Mouse (Mus musculus) heart, postnatal 0 days (tissue): ENCODE measurements at regions not wholly inside any gene's neighbourhood (a gene's known extent, or its start where the extent isn't known, plus 50 kb on each side); places are given as distances from the start of the nearest gene placed in this dataset.
A peak's percentile ranks its signal among the peaks of the same experiment; 100 is the strongest.

ENCODE experiments used
- ATAC-seq: fragments of 200-750 bp; cut with Nextera tagmentation; 2 replicates; pipeline ENCODE4 v1.8.0; 2017; ENCODE audit warnings: low read depth, moderate number of reproducible peaks, moderate library complexity; ENCODE audit not compliant: insufficient read depth
- DNase-seq: peaks from one replicate; pipeline ENCODE4 v3.0.0-alpha.2; 2016; ENCODE audit warnings: low spot score
- H3K27ac ChIP-seq: fragments of 300-500 bp; sonication (generic); 2 replicates; pipeline ENCODE4 v1.5.1; 2014; ENCODE audit warnings: low read depth, mild to moderate bottlenecking
- H3K27me3 ChIP-seq: fragments of 300-500 bp; sonication (generic); 2 replicates; pipeline ENCODE4 v1.6.1; 2014; ENCODE audit warnings: low read length, mixed read lengths; ENCODE audit not compliant: control insufficient read depth, insufficient read depth
- H3K36me3 ChIP-seq: fragments of 300-500 bp; sonication (generic); replicated peaks from 2 replicates; pipeline ENCODE4 v1.6.1; 2014; ENCODE audit warnings: low read length, mixed read lengths; ENCODE audit not compliant: control insufficient read depth, insufficient read depth
- H3K4me1 ChIP-seq: fragments of 300-500 bp; sonication (generic); 2 replicates; pipeline ENCODE4 v1.6.1; 2014; ENCODE audit warnings: antibody characterized with exemption; ENCODE audit not compliant: control insufficient read depth, insufficient read depth
- H3K4me2 ChIP-seq: fragments of 300-500 bp; sonication (generic); 2 replicates; pipeline ENCODE4 v1.6.1; 2014; ENCODE audit warnings: low read depth, mild to moderate bottlenecking, low read length, moderate library complexity
- H3K4me3 ChIP-seq: fragments of 300-500 bp; sonication (generic); 2 replicates; pipeline ENCODE4 v1.5.1; 2014; ENCODE audit warnings: low read depth, low read length
- H3K9ac ChIP-seq: fragments of 300-500 bp; sonication (generic); replicated peaks from 2 replicates; pipeline ENCODE4 v1.6.1; 2014; ENCODE audit warnings: low read depth, low read length, mixed read lengths
- H3K9me3 ChIP-seq: fragments of 300-500 bp; sonication (generic); replicated peaks from 2 replicates; pipeline ENCODE4 v1.6.1; 2016; ENCODE audit warnings: low read length; ENCODE audit not compliant: control insufficient read depth
- CTCF ChIP-seq: IDR thresholded peaks from 2 replicates; pipeline ENCODE4 v1.5.1; 2016; ENCODE audit warnings: antibody characterized with exemption, control low read depth, low read depth
- EP300 ChIP-seq: IDR thresholded peaks from 2 replicates; pipeline ENCODE4 v1.6.1; 2016; ENCODE audit warnings: antibody characterized with exemption, low read depth
- WGBS: fragments of 180-500 bp; shearing (Covaris S2); extraction: QIAGEN DNeasy Blood & Tissue Kit; methylation state at CpG from one replicate; pipeline ENCODE4 v1.1.7; 2014; 5-methylcytosine and 5-hydroxymethylcytosine counted together

DNA sequence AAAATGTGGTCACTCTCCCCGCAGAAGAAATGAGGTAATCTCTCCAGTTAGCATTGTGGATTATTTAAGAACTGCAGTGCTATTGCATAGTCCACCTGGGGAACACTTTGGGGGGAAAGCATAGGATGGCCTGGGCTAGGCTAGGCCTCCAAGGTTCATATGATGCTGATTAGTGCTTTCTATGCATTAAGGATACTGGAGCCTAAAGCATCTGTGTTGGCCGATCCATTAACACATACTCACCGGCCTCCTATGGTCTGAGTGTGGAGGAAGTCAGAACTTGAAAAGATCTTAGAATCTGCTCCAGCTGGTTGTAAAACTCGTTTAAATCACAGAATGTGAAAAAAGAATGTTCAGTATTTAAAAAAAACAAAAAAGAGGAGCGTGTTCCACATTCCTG is 196.1 kb upstream of the Rasgrp1 start:
- no peaks in the 10 kb centered on the region for H3K27me3 ChIP-seq

DNA sequence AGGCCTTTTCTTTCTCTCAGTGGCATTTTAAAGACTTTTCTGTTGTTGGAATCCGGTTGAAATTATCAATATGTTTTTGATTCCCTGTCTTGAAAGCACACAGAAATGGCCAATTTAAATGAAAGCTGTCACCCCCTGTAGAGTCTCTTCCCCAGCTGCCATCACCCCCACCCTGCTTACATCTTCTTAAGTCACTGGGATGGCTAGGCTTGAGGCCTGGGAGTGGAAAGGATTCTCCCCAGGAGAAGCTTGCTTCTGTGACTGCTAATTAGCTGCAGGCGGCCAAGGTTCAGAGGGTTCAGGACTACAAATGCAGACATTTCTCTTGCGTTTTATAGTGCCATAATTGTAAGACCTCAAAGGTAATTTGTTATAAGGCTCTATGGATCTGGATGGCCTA is 196.5 kb upstream of the Rasgrp1 start:
- Histone ChIP-seq H3K27ac (no peak overlapping the region), H3K9ac (no peak overlapping the region), H3K9me3 (no peaks in the 10 kb centered on the region), H3K4me2 (no peak overlapping the region), H3K27me3 (no peaks in the 10 kb centered on the region), H3K36me3 (no peaks in the 10 kb centered on the region), H3K4me1 (no peaks in the 10 kb centered on the region), H3K4me3 (no peak overlapping the region)
- DNase-seq (no peak), ATAC-seq (no peak)
- TF ChIP-seq CTCF (no peak), EP300 (no peak)
- WGBS: 75% methylated on average over 3 of the region's 3 CpGs

More for the DNA sequence above, 196.1 kb upstream of the Rasgrp1 start:
- ATAC-seq (no peak), DNase-seq (no peak)
- no peaks in the 10 kb centered on the region for H3K36me3 ChIP-seq
- no peak overlapping the region for H3K4me2 ChIP-seq
- H3K4me3 ChIP-seq: no peak overlapping the region
- TF ChIP-seq CTCF (no peak), EP300 (no peak)
- H3K4me1 ChIP-seq: no peaks in the 10 kb centered on the region
- WGBS: 67% methylated on average over 5 of the region's 5 CpGs
- no peaks in the 10 kb centered on the region for H3K9me3 ChIP-seq
- H3K27ac ChIP-seq: no peak overlapping the region
- no peak overlapping the region for H3K9ac ChIP-seq

DNA sequence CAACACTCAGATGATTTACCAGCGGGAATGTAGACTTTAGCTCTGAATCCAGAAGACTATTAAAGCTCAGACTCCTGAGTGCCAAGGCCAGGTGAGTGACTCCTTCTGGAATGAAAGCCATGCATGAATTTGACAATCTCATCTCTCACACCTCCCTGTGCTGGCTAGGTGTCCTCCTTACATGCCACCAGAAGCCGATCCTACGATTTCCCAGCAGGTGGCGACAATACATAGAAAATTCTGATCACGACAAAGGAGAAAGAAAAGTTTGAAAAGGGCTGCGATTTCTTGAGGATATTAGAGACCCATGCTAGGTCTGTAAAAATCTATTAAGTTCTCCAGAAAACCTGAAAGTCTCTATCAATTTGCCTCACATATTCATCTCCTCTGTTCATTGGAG is 198.7 kb upstream of the Rasgrp1 start:
- H3K4me3 ChIP-seq: no peak overlapping the region
- no peak for ATAC-seq
- H3K9me3 ChIP-seq: no peaks in the 10 kb centered on the region
- WGBS: 10% methylated on average over 6 of the region's 6 CpGs
- H3K9ac ChIP-seq: no peak overlapping the region
- TF ChIP-seq CTCF (peak; percentile 72), EP300 (no peak)
- H3K27me3 ChIP-seq: no peaks in the 10 kb centered on the region
- no peaks in the 10 kb centered on the region for H3K36me3 ChIP-seq
- DNase-seq: peak; percentile 68
- no peak overlapping the region for H3K27ac ChIP-seq
- H3K4me1 ChIP-seq: no peaks in the 10 kb centered on the region
- no peak overlapping the region for H3K4me2 ChIP-seq

DNA sequence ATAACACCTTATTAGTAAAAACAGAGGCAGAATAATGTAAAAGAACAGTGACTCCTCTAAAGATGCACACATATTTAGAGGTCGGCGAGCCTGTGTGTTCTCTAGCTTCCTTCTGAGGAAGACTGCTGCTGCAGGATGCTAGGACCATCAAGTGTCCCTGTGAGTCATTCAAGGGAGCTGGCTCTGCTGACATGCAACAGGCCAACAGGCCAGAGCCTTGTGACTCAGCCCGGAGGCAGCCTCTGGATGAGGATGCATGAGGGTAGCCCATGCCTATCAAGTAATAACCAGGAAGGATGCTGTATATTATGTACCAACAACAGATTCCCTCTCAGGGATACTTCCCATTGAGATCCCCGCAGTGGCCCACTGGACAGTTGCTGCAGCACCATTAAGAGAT is 199.5 kb upstream of the Rasgrp1 start:
- TF ChIP-seq CTCF: no peak
- TF ChIP-seq EP300: no peak
- H3K9ac ChIP-seq: no peak overlapping the region
- H3K4me3 ChIP-seq: no peak overlapping the region
- no peaks in the 10 kb centered on the region for H3K9me3 ChIP-seq
- no peak for DNase-seq
- H3K4me1 ChIP-seq: no peaks in the 10 kb centered on the region
- no peak overlapping the region for H3K4me2 ChIP-seq
- H3K27me3 ChIP-seq: no peaks in the 10 kb centered on the region
- WGBS: 48% methylated on average over 4 of the region's 4 CpGs
- H3K36me3 ChIP-seq: no peaks in the 10 kb centered on the region
- no peak for ATAC-seq
- H3K27ac ChIP-seq: no peak overlapping the region

DNA sequence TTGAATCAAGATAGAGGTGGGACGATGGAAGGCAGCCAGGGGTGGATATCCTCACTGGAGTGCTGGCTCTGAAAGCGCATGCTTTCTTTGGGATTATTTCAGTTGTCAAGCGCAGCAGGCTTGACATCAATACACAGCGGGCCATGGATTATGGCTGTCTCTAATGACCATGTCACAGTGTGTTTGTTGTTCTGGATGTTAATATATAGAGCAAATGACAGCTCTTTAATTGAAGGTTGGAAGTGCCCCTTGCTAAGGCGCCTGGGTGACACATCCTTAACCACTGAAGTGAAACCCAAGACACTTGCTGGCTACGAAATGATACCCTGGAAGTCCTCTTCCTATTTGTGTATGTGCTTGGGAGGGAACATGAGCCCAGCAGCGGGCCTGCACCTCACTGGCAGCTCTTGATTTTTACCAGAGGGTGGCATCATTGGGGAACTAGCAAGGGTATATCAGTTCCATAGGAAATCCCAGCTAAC is 200.5 kb upstream of the Rasgrp1 start:
- Histone ChIP-seq H3K27me3 (no peaks in the 10 kb centered on the region), H3K27ac (no peak overlapping the region), H3K4me3 (no peak overlapping the region), H3K36me3 (no peaks in the 10 kb centered on the region), H3K9ac (no peak overlapping the region), H3K4me1 (no peaks in the 10 kb centered on the region), H3K4me2 (no peak overlapping the region), H3K9me3 (no peaks in the 10 kb centered on the region)
- ATAC-seq (no peak), DNase-seq (no peak)
- WGBS: 76% methylated on average over 7 of the region's 7 CpGs
- TF ChIP-seq CTCF (no peak), EP300 (no peak)

DNA sequence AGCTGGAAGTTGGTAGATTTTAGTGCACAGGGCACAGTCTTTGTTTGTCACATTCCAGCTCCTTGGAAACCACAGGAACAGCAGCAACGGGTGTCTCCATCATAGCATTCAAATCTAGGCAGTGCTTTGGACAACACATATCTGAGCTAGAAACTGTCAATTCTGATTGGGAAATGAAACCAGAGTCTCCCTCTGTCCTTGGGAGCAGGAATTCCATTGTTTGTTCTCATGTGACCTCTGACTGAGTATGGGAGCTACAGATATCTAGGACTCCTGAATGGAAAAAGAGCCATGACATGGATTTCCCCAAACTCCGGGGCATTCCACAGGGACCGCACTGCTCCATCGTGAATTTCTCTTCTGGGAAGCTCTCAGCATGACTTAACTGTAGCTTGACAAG is 205.5 kb upstream of the Rasgrp1 start:
- Histone ChIP-seq H3K27ac (no peak overlapping the region), H3K4me3 (no peak overlapping the region)
- peak; percentile 13 for DNase-seq

More for the DNA sequence above, 205.5 kb upstream of the Rasgrp1 start:
- Histone ChIP-seq H3K4me2 (no peak overlapping the region), H3K27me3 (no peaks in the 10 kb centered on the region), H3K9ac (no peak overlapping the region), H3K9me3 (no peaks in the 10 kb centered on the region), H3K4me1 (no peaks in the 10 kb centered on the region), H3K36me3 (no peaks in the 10 kb centered on the region)
- WGBS: 31% methylated on average over 4 of the region's 4 CpGs
- TF ChIP-seq CTCF (no peak), EP300 (no peak)
- no peak for ATAC-seq
